Mouse (Mus musculus) CH12.LX (cell line): ENCODE measurements at regions not wholly inside any gene's neighbourhood (a gene's known extent, or its start where the extent isn't known, plus 50 kb on each side); places are given as distances from the start of the nearest gene placed in this dataset.

Source experiments
- DNase-seq: peaks from one replicate; pipeline ENCODE4 v3.0.0-alpha.2; 2013; ENCODE audit errors: extremely low read depth
- H3K27ac ChIP-seq: 2 replicates; pipeline ENCODE4 v1.5.1; 2012; ENCODE audit warnings: low read depth, mild to moderate bottlenecking, control low read depth, moderate library complexity; ENCODE audit not compliant: insufficient read depth
- H3K27me3 ChIP-seq: replicated peaks from 2 replicates; pipeline ENCODE3; 2012; ENCODE audit warnings: inconsistent platforms
- H3K36me3 ChIP-seq, 2 experiments: replicated peaks in 1 of 2; 2 replicates each; pipeline versions ENCODE3 to v1.6.1; 2012; ENCODE audit warnings: inconsistent platforms in 1 of 2, low read length in 1 of 2, mild to moderate bottlenecking in 1 of 2, mixed read lengths in 1 of 2, moderate library complexity in 1 of 2; ENCODE audit not compliant: control insufficient read depth in 1 of 2, insufficient read depth in 1 of 2
- H3K4me1 ChIP-seq, 2 experiments: 2 replicates each; pipeline ENCODE4 v1.6.1; 2012; ENCODE audit warnings: inconsistent platforms in 1 of 2, moderate library complexity in 1 of 2; ENCODE audit not compliant: insufficient read depth in 2 of 2, control insufficient read depth in 1 of 2
- H3K4me2 ChIP-seq: 2 replicates; pipeline ENCODE4 v1.6.1; 2012; ENCODE audit warnings: low read depth, mild to moderate bottlenecking, control low read depth; ENCODE audit not compliant: poor library complexity, insufficient read depth, severe bottlenecking
- H3K4me3 ChIP-seq, 3 experiments: fragments of 150-350 bp in 1 of 3; sonication (generic) in 1 of 3; replicated peaks in 1 of 3; 2 replicates each; pipeline versions ENCODE3 to v1.5.1; 2011 to 2012; ENCODE audit warnings: low read depth in 2 of 3, low read length in 2 of 3, mild to moderate bottlenecking in 2 of 3, moderate library complexity in 2 of 3, control low read depth in 1 of 3, improper control_type of control experiment in 1 of 3, inconsistent platforms in 1 of 3, mixed read lengths in 1 of 3; ENCODE audit not compliant: poor library complexity in 1 of 3
- H3K79me2 ChIP-seq: replicated peaks from 2 replicates; pipeline ENCODE4 v1.6.1; 2012; ENCODE audit warnings: mild to moderate bottlenecking, moderate library complexity; ENCODE audit not compliant: control insufficient read depth, poor library complexity, insufficient read depth, severe bottlenecking; ENCODE audit errors: extremely low read depth
- H3K9ac ChIP-seq: 2 replicates; pipeline ENCODE4 v1.6.1; 2012; ENCODE audit warnings: low read depth, mild to moderate bottlenecking, control low read depth, moderate library complexity; ENCODE audit not compliant: insufficient read depth
- H3K9me3 ChIP-seq: replicated peaks from 2 replicates; pipeline ENCODE3; 2012; ENCODE audit warnings: low read length, inconsistent platforms, mixed read lengths
- CHD1 ChIP-seq: IDR thresholded peaks from 2 replicates; pipeline ENCODE4 v1.6.1; 2012; ENCODE audit warnings: low read depth, low read length, improper control_type of control experiment, inconsistent platforms
- ELF1 ChIP-seq: IDR thresholded peaks from 2 replicates; pipeline ENCODE4 v1.6.1; 2014; ENCODE audit warnings: low read depth, mild to moderate bottlenecking, inconsistent platforms, low read length, improper control_type of control experiment
- EP300 ChIP-seq: IDR thresholded peaks from 2 replicates; pipeline ENCODE4 v1.6.1; 2011; ENCODE audit warnings: low read length, improper control_type of control experiment
- IRF4 ChIP-seq: IDR thresholded peaks from 2 replicates; pipeline ENCODE4 v1.6.1; 2014; ENCODE audit warnings: low read depth, mild to moderate bottlenecking, inconsistent platforms, low read length, improper control_type of control experiment
- JUN ChIP-seq: IDR thresholded peaks from 2 replicates; pipeline ENCODE4 v1.6.1; 2011; ENCODE audit warnings: low read depth, mild to moderate bottlenecking, low read length, improper control_type of control experiment, moderate library complexity; ENCODE audit not compliant: insufficient read depth
- JUND ChIP-seq: conservative IDR thresholded peaks from 2 replicates; pipeline ENCODE4 v1.6.1; 2011; ENCODE audit warnings: low read depth, low read length, improper control_type of control experiment
- KAT2A ChIP-seq: IDR thresholded peaks from 2 replicates; pipeline ENCODE4 v1.6.1; 2012; ENCODE audit warnings: low read length, improper control_type of control experiment, inconsistent platforms; ENCODE audit not compliant: insufficient replicate concordance
- MAFK ChIP-seq: IDR thresholded peaks from 2 replicates; pipeline ENCODE4 v1.6.1; 2011; ENCODE audit warnings: low read length, improper control_type of control experiment; ENCODE audit not compliant: insufficient replicate concordance
- MAX ChIP-seq: IDR thresholded peaks from 2 replicates; pipeline ENCODE4 v1.6.1; 2011; ENCODE audit warnings: low read length, improper control_type of control experiment
- MEF2A ChIP-seq: IDR thresholded peaks from 2 replicates; pipeline ENCODE4 v1.6.1; 2014; ENCODE audit warnings: low read depth, mild to moderate bottlenecking, inconsistent platforms, low read length, improper control_type of control experiment, borderline replicate concordance
- MXI1 ChIP-seq: IDR thresholded peaks from 2 replicates; pipeline ENCODE4 v1.6.1; 2011; ENCODE audit warnings: mild to moderate bottlenecking, low read depth, low read length, improper control_type of control experiment
- MYC ChIP-seq: IDR thresholded peaks from 2 replicates; pipeline ENCODE4 v1.6.1; 2011; ENCODE audit warnings: low read depth, mild to moderate bottlenecking, improper control_type of control experiment, low read length
- NELFE ChIP-seq: IDR thresholded peaks from 2 replicates; pipeline ENCODE4 v1.6.1; 2011; ENCODE audit warnings: low read depth, low read length, improper control_type of control experiment
- RAD21 ChIP-seq: IDR thresholded peaks from 2 replicates; pipeline ENCODE4 v1.6.1; 2011; ENCODE audit warnings: low read depth, mild to moderate bottlenecking, low read length, improper control_type of control experiment, moderate library complexity
- RCOR1 ChIP-seq: conservative IDR thresholded peaks from 2 replicates; pipeline ENCODE4 v1.6.1; 2012; ENCODE audit warnings: low read depth, mild to moderate bottlenecking, inconsistent platforms, low read length, improper control_type of control experiment
- TCF12 ChIP-seq: IDR thresholded peaks from 2 replicates; pipeline ENCODE4 v1.6.1; 2014; ENCODE audit warnings: low read depth, mild to moderate bottlenecking, inconsistent platforms, low read length, improper control_type of control experiment
- UBTF ChIP-seq: IDR thresholded peaks from 2 replicates; pipeline ENCODE4 v1.6.1; 2012; ENCODE audit warnings: low read depth, mild to moderate bottlenecking, inconsistent platforms, low read length, improper control_type of control experiment, moderate library complexity
- USF1 ChIP-seq: IDR thresholded peaks from 2 replicates; pipeline ENCODE4 v1.6.1; 2014; ENCODE audit warnings: low read depth, mild to moderate bottlenecking, inconsistent platforms, low read length, improper control_type of control experiment
- USF2 ChIP-seq: conservative IDR thresholded peaks from 2 replicates; pipeline ENCODE4 v1.6.1; 2011; ENCODE audit warnings: low read depth, low read length, improper control_type of control experiment
- ZMIZ1 ChIP-seq: IDR thresholded peaks from 2 replicates; pipeline ENCODE4 v1.6.1; 2012; ENCODE audit warnings: low read depth, mild to moderate bottlenecking, inconsistent platforms, low read length, improper control_type of control experiment
- ZNF384 ChIP-seq: IDR thresholded peaks from 2 replicates; pipeline ENCODE4 v1.6.1; 2012; ENCODE audit warnings: low read depth, low read length, improper control_type of control experiment, inconsistent platforms
- dilution Hi-C: fragments of 300-500 bp; cut with MboI; formaldehyde crosslinking; loops from 2 replicates; pipeline ENCODE4 v1.14.3; 2020; ENCODE audit warnings: low sequenced_read_pairs; ENCODE audit not compliant: extremely low pct_unique_long_range_greater_than_20kb, extremely low pct_ligation_motif_present
- in situ Hi-C: fragments of 300-500 bp; cut with MboI; formaldehyde crosslinking; loops from 3 replicates; pipeline ENCODE4 v1.14.3; 2019; ENCODE audit warnings: low sequenced_read_pairs, low pct_ligation_motif_present, low pct_unique_long_range_greater_than_20kb, mixed read lengths

GRCm38 (mm10) chr12:39927014-39927413, 110.8 kb downstream of the Arl4a start:
- in situ Hi-C loops = no loop called here
- Histone ChIP-seq H3K9me3 (no peaks in the 10 kb centered on the region), H3K27ac (no peak overlapping the region), H3K36me3 (no peaks in the 10 kb centered on the region), H3K9ac (no peak overlapping the region), H3K4me1 (peaks cover 0 to 7% of the 10 kb centered on the region in 2 experiments; a peak in 2 of 4 replicates), H3K4me3 (no peak overlapping the region), H3K27me3 (no peaks in the 10 kb centered on the region), H3K4me2 (no peak overlapping the region), H3K79me2 (no peaks in the 10 kb centered on the region)
- no peak for DNase-seq
- TF ChIP-seq MEF2A = no peak
- TF ChIP-seq USF1 = no peak
- no peak for TF ChIP-seq ELF1
- no peak for TF ChIP-seq RCOR1
- TF ChIP-seq ZNF384 = no peak
- no peak for TF ChIP-seq CHD1
- no peak for TF ChIP-seq MAFK
- TF ChIP-seq USF2 = no peak
- no peak for TF ChIP-seq MXI1
- TF ChIP-seq EP300 = no peak
- TF ChIP-seq MAX = no peak
- TF ChIP-seq JUN = no peak
- no peak for TF ChIP-seq RAD21
- no peak for TF ChIP-seq KAT2A
- TF ChIP-seq UBTF = no peak
- TF ChIP-seq IRF4 = no peak
- TF ChIP-seq ZMIZ1 = no peak
- no peak for TF ChIP-seq TCF12
- TF ChIP-seq JUND = no peak
- TF ChIP-seq NELFE = no peak
- dilution Hi-C loops = no loop called here

DNA sequence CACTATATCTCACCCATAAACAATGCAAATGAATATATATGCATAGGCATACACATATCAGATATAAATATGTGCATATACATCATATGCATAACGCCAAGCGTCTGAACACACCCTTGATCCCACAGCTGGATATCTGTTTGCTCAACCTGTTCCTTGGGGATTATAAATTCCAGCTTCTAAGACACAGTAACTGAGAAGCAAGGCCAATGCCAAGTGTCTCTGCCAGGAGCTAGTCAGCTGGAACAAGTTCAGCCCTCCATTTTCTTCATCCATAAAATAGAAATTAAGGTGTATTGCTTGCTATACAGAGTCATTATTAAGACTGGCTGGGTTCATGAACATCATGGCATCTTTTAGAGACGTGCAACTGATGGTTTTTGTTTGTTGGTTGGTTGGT, 116.3 kb downstream of the Arl4a start:
- in situ Hi-C loops (no loop called here), dilution Hi-C loops (no loop called here)
- no peak for TF ChIP-seq MYC
- no peak for TF ChIP-seq JUND
- Histone ChIP-seq H3K27me3 (no peaks in the 10 kb centered on the region), H3K79me2 (no peaks in the 10 kb centered on the region), H3K4me1 (peaks cover 3 to 4% of the 10 kb centered on the region in 2 experiments; a peak in 2 of 4 replicates), H3K4me2 (no peak overlapping the region), H3K9me3 (no peaks in the 10 kb centered on the region), H3K36me3 (no peaks in the 10 kb centered on the region), H3K27ac (no peak overlapping the region), H3K4me3 (no peak overlapping the region), H3K9ac (no peak overlapping the region)
- DNase-seq = no peak
